Mouse (Mus musculus) C2C12 (cell line): ENCODE results near the gene Slc25a19.

Source experiments
- CEBPB ChIP-seq: IDR thresholded peaks from one replicate; pipeline ENCODE4 v1.6.1; 2011; ENCODE audit warnings: low read depth, mild to moderate bottlenecking, control low read depth, moderate library complexity
- CTCF ChIP-seq: IDR thresholded peaks from one replicate; pipeline ENCODE4 v1.5.1; 2011; ENCODE audit not compliant: control insufficient read depth, insufficient read depth, insufficient read length
- FOSL1 ChIP-seq: IDR thresholded peaks from one replicate; pipeline ENCODE4 v1.8.0; 2011; ENCODE audit warnings: mild to moderate bottlenecking, low read length; ENCODE audit not compliant: poor library complexity, insufficient read depth, severe bottlenecking
- MAX ChIP-seq: IDR thresholded peaks from one replicate; pipeline ENCODE4 v1.6.1; 2011; ENCODE audit warnings: mild to moderate bottlenecking, control low read depth
- MYOD1 ChIP-seq: IDR thresholded peaks from one replicate; pipeline ENCODE4 v1.6.1; 2011; ENCODE audit warnings: low read depth; ENCODE audit not compliant: control insufficient read depth, insufficient read length
- USF1 ChIP-seq: IDR thresholded peaks from one replicate; pipeline ENCODE4 v1.6.1; 2011; ENCODE audit warnings: low read depth, mild to moderate bottlenecking, control low read depth, moderate library complexity

DNA sequence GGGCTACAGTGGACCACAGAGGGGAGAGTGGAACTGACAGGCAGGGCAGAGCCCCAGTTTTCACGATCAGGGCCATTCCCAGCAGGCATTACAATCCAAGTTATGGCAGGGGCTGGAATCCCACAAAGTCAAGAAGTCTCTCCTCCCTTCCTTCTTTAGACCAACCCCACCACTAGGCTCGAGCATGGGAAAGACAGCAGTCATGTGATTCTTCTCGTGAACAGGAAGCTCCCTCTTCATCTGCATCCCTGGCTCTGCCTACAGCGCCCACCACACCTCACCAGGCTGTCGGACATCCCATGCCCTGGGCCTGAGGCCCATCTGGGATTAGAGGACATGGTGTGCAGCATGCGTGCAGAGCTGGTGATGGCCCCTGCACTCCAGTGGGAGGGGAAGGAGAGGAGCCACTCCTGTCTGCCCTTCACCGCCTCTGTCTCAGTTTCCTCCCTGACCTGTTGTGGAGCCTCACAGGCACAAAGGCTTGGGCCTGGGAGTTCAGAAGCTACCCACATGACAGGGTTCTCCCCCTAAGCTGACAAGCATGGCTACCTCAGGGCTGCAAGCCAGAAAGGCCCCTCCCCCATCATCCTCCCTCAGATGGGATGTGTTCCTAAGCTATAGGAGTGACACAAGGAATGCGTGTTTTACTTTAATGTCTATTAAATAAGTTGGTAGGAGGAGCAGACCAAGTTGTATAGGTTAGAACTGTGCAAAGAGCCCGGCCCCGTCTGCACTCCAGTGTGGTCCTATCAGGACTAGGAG, 13.6 kb downstream of the Slc25a19 start:
- no peak for TF ChIP-seq CTCF
- TF ChIP-seq MAX: no peak
- TF ChIP-seq USF1: no peak
- TF ChIP-seq FOSL1: no peak
- TF ChIP-seq MYOD1: no peak
- TF ChIP-seq CEBPB: no peak
